Mouse (Mus musculus): ENCODE measurements around the gene Gstm4.
"Not testable (repeated sequence)": the region's sequence is repeated elsewhere in the genome, so short reads cannot be mapped to it uniquely, and the experiment has no call there.

Gstm4 gene

DNA sequence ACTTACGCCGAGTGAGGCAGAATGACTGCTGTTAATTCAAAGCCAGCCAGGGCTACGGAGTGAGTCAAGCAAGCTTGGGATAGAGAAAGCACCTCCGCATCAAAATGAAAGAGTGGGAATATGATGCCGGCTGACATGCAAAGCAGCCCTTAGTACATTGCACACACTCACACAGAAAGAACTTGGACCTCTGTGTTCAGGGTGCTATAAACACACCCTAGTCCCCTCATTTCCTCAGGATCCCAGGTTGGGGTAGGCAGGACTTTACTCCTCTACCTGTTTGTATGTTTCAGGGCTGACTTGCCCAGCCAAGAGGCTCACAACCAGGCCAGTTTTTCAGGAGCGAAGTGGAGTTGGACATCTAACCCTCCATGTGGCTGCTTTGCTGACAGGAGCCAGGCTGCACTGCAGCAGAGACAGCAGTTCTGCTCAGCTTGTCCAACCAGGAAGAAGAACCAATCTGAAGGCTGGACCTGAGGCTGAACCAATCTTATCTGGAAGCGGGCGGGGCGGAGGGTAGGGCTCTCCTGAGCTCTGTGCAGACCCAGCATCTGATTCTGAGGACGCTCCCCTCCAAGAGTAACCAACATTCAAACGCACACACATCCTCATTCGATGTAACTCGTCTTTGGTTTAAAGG, 24.7 kb upstream of the Gstm4 start:
- peak; percentile 52 for DNase-seq (ENCODE audit: low read depth)

- no peak for DNase-seq (ENCODE audit: low read depth)
These were observed 24.1 kb upstream of the Gstm4 start for GRCm38 (mm10) chr3:108068826-108069225.

DNA sequence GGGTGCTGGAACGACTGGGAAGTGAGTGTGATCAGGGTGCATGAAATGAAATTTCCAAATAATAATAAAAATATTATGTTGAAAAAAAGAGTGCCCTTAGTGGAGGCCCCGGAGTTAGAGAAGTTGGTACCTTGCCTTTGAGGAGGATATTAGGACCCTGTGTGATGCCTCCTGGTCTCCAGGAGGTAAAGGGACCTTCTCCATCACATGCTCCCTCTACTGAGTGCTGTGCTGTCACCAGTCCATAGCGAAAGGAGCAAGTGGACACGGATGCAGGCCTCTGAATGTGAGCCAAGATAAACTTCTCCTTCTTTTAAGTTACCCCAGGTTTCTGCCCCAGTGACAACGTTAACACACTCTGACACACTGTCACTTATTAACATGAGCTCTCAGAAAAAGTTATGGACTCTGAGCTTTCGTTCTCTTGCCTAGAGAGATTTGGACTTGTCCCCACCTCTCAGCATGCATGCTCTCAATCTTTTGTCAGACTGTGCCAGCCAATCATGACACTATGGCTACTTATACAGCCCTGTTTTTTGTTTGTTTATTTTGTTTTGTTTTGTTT, 22.8 kb upstream of the Gstm4 start:
- DNase-seq (ENCODE audit: low read depth), result no peak

DNA sequence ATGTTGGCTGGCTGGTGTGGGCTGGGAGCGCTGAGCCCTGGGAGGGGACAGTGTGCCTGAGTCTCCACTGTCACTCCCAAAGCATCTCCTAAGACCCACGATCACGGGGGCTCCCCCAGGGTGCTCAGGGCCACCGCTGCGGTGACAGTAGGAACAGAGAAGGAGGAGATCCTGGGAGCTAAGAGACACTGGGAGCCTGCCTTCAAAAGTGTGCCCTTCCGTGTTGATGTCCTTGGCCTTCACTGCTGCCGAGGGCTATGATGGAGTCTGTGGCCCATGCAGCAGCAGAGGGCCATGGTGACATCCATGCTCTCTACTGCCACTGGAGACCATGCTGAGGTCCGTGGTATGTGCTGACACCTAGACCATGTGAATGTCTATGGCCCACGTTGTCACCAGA, 20.9 kb upstream of the Gstm4 start:
- DNase-seq (ENCODE audit: low read depth), result no peak

- DNase-seq (ENCODE audit: low read depth), result no peak
These were observed 20.0 kb upstream of the Gstm4 start for GRCm38 (mm10) chr3:108064672-108065071.

GRCm38 (mm10) chr3:108062648-108063047, 18.0 kb upstream of the Gstm4 start:
- no peak for DNase-seq (ENCODE audit: low read depth)

DNA sequence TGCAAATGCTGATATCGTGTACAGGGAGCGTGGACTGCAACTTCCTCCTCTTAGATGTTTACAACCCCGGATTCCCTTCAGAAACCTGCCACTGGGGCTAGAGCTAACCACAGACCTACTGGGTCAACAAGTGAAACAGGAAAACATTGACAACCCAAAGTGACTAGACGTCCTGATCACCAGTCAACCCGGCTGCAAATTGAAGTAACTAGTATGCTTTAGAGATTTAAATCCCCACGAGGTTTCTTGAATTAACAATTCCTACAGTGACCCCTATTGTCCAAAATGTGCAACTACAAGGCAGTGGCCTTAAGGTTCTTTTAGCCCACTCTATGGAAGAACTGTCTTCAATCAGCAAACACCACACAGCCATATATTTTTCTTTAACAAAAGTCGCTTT, 16.7 kb upstream of the Gstm4 start:
- DNase-seq (ENCODE audit: low read depth), result peak; percentile 90

- DNase-seq (ENCODE audit: low read depth), result no peak
These were observed 5.8 kb upstream of the Gstm4 start for GRCm38 (mm10) chr3:108050493-108050892.

DNA sequence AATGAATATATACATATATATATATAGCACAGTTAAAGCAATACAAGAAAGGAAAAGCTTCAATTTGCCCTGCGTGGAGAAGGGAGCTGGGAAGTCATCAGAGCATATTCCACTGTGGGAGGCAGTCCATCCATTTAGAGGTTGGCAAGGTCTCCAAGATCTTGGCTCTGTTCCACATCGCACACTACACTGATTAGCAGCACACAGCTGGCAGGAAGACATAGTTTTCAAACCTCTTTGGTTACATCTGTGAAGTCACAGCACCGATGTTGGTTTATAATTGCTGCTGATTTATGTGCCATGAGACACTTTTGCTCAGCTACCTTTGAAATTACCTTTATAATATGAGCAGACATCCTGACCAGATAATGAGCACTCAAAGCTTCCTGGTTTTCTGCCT, 3.6 kb upstream of the Gstm4 start:
- no peak for DNase-seq (ENCODE audit: low read depth)

GRCm38 (mm10) chr3:108046944-108047655, 2.4 kb upstream of the Gstm4 start:
- DNase-seq (ENCODE audit: low read depth), result peak; percentile 62

DNA sequence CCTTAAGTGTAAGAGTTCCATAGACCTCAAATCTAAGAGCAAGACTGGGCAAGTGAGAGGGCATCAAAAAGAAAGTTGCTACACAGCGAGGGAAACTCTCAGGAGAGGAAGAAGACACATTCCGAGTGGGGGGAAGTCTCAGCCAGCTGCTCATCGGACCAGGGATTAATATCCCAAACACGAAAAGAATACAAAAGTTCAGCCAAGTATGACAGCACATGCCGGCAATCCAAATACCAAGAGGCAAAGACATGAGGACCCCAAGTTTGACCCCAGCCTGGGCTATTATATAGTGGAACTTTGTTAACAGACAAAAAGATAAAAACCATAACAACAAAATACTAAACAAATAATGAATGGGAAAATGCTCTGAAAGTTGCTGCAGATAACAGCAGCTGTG, 11.5 kb downstream of the Gstm4 start:
- no peak for DNase-seq (ENCODE audit: low read depth)

- peak; percentile 42 for DNase-seq (ENCODE audit: low read depth)
These were observed 12.6 kb downstream of the Gstm4 start for GRCm38 (mm10) chr3:108032113-108032512.

- no peak for DNase-seq (ENCODE audit: low read depth)
These were observed 15.9 kb downstream of the Gstm4 start for GRCm38 (mm10) chr3:108028641-108029365.

DNA sequence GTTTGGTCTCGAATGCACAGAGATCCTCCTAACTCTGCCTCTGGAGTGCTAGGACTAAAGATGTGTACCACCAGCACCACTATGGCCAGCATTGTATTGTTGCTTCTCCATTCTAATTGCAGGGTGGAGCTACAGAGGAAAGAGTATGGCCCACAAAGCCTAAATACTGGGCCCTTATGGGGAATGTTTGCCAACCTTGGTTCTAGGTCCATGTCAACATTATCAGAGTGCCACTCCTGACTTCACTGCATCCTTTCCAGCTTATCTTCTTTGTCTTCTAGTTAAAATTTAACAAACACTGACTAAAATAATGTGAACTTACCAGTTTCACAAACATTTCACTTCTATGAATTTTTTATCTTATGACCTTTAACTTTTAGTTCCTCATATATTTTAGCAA, 18.1 kb downstream of the Gstm4 start:
- no peak for DNase-seq (ENCODE audit: low read depth)

- DNase-seq (ENCODE audit: low read depth), result peak; percentile 69
These were observed 18.6 kb downstream of the Gstm4 start for GRCm38 (mm10) chr3:108026049-108026448.

DNA sequence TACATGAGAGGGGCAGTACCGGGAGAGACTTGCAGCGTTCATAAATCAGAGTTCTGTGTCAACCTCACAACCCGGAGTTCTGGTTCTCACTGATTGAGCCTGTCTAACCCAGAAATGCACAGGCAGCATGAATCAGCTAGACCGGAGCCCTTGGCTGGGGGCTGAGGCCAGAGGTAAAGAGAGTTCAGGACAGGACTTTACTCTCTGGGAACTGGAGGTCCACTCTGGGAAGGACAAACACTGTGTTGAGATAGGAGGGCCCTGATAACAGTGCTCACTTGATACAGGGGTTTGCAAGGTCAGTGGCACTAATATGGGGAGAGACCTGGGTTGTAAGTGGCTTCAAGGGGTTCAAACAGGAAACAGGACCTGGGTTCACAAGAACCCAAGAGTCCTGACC, 19.4 kb downstream of the Gstm4 start:
- no peak for DNase-seq (ENCODE audit: low read depth)

GRCm38 (mm10) chr3:108022650-108023049, 22.0 kb downstream of the Gstm4 start:
- DNase-seq (ENCODE audit: low read depth), result peak; percentile 38

DNA sequence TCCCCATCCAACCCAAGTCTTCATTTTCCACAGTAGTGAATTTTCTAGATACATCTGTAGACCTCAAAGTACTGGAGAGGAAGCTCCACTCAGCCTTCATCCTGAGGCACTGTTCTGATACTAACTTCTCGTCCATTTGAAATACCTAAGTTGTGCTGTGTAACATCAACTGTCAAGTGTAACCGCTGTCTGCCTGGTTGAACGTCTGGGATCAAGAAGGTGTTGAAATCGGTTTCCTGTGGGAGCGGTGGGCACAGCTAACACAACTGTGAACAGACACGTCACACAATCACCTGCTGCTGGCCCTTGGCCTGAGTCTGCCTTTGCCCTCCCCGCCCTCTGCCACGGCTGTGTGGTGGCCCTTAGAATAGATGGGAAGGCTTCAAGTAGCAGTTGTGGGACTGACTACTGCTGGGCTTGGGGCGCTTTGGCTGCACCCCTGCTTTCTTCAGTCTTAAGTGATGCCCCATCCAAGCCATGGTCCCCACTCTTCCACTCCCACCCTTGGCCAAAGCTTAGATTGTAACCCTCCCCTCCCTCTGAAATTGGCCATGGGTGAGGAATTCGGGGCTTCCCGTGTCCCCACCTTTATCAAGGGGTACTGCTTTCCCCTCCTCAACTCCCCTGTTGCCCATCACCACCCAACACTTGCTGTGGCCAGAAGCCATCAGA, 24.2 kb downstream of the Gstm4 start:
- peak; percentile 80 for DNase-seq (ENCODE audit: low read depth)

DNA sequence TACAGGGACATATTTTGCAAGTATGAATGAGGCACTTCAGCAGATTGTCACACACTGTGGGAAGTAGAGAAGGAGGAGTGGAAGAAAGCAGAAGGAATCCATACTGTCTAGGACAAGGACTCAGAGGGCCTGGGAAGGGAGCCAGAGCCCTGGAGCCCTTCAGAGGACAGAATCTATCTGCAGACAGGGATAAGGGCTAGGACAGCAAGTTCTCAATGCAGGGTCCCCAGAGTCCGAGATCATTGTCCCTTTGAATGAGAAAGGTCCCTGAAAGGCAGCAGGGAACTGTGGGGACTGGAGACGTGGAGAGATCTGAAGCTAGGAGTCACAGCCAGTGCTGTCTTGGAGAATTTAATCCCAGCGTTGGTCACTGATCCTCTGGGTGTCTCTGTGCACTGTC, 25.5 kb downstream of the Gstm4 start:
- not testable (repeated sequence) for DNase-seq (ENCODE audit: low read depth)

DNA sequence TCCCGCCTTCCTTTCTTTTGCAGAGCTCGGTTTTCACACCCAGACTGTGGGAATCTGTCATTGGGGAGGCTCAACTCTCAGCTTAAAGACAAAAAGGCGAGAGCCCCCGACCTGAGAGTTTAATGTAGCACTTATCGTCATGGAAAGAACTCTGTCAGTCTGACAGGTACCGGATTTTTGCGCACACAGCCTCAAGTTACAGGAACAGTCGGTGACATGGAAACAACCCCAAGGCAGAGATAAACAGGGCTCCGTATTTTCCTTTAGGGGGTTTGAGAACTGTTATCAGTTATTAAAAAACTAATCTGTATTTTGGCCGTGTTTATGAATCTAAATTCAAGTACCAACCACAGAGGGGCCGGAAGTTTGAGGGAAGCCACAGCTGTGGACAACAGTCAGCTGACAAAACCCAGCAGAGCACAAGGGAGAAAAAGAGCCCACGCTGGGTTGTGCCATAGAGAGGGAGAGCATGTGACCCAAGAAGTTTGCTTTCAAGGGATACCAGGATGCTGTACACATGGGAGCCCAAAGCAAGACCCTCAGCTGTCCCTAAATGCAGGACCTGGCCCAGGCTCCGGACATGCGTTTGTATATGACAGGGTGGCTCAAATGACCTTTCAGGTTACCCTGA, 26.4 kb downstream of the Gstm4 start:
- peak; percentile 83 for DNase-seq (ENCODE audit: low read depth)

- peak; percentile 99 for DNase-seq (ENCODE audit: low read depth)
These were observed 27.1 kb downstream of the Gstm4 start, which contains the start of gene Gstm1 for GRCm38 (mm10) chr3:108017473-108018189. Gene Gstm1, minus strand, starts transcription at chr3:108017973.

All from 416B (cell line).